Mouse (Mus musculus): ENCODE data around the gene Atxn10.
A peak's percentile ranks its signal among the peaks of the same experiment; 100 is the strongest.

Atxn10 gene

DNA sequence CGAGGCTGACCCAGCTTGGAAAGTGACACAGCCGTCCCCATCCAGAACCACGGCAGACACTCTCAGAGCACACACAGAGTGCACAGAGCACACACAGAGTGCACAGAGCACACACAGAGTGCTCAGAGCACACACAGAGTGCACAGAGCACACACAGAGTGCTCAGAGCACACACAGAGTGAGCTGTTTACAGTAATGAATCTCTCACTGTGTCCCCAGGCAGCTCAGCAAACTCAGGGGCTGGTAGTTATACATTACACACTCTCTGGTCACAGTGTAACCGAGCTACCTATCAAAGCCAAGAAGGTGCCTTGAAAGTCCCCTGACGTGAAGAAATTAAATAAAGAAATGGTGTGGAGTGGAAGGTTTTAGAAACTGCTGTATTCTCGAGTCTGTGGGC is 133.4 kb downstream of the Atxn10 start:
- DNase-seq (ENCODE audit: low read depth, low spot score): no peak

- no peak for DNase-seq (ENCODE audit: low read depth, low spot score)
Observed at GRCm38 (mm10) chr15:85474697-85475096, 138.7 kb downstream of the Atxn10 start.

DNA sequence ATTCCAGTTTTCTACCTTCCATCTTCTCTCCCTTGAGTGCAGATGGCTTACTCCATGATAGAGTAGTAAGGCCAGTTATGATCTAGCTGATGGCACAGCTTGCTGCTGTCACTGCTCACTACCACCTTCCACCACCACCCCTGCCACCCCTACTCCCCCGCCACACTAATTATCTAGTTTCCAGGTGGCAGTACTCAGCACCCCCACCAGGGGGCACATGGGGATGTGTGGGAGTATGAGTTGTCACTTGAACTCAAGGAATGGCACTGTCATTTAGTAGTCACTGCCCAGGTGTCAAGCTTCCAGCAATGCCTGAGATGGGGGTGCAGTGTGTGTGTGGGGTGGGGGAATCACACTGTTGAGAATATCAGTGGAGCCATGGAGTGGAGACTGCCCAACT is 141.5 kb downstream of the Atxn10 start:
- DNase-seq (ENCODE audit: low read depth, low spot score): no peak

DNA sequence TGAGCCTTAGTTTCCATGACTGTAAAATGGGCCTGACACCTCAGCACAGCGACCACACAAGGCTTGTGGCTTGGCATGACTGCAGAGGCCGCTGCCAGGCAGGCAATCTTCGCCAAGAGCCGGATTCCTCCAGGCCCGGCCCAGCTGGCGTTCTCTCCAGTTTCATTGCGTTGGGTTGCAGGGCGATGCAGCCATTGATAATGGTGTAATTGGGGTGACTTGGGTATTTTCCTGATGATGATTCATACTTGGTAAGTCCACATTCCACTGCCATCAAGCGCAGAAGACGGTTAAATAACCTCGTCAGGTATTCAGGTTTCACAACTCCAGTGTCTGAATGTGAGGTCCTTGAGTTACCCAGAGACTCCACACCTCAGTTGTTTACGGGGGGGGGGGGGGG is 143.3 kb downstream of the Atxn10 start:
- DNase-seq (ENCODE audit: low read depth, low spot score): no peak

DNA sequence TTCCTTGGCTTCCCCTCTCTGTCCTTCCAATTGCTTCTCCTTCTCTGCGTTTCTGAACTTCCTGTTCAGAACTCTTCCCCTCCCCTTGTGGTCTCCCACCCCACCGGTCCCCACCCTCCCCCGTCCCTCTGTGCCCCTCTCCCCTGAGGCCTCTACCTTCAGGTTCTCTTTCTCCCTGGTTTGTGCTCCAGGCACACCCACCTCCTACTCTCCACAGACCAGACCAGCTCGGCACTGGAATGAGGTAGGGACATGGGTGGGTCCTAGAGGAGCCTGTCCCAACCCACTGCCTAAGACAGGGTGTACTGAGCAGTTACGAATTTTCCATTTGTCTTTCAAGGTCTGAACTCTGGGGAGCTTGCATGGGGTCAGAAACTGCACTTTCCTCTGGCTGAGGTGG is 143.9 kb downstream of the Atxn10 start:
- no peak for DNase-seq (ENCODE audit: low read depth, low spot score)

DNA sequence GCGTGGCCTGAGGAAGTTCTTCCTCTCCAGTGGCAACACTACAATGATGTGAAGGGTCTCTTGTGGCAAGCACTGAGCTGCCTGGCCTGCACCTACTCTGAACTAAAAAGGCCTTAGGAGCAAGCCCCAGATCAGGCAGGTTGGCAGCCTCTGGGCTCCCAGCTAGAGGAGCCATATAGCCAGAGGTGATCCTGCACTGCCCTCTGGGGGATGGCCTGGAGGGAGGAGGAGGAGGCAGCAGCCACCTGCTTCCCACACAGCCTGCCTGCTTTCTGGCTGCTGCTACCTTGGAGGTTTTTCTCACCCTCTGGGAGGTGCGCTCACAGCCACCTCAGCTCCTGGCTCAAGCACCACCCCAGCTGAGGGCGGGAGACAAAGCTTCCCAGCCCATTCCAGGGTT is 144.6 kb downstream of the Atxn10 start:
- no peak for DNase-seq (ENCODE audit: low read depth, low spot score)

DNA sequence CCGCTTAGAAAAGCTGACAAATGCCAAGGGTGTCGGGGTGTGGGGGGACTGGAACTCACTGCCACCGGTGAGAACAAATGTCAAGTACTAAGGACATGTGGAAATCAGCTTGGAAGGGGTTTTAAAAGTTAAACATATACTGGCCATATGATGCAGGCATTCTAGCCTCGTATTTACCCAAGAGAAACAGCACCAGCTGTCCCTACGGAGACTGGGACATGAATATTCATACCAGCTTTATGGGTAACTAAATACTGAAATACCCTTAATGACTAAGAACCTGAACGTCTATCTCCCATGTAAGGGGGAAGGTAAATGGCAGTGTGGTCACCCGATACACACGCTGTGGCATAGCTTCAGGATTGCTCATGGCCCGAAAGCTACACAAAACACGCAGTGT is 152.9 kb downstream of the Atxn10 start:
- no peak for DNase-seq (ENCODE audit: low read depth, low spot score)

DNA sequence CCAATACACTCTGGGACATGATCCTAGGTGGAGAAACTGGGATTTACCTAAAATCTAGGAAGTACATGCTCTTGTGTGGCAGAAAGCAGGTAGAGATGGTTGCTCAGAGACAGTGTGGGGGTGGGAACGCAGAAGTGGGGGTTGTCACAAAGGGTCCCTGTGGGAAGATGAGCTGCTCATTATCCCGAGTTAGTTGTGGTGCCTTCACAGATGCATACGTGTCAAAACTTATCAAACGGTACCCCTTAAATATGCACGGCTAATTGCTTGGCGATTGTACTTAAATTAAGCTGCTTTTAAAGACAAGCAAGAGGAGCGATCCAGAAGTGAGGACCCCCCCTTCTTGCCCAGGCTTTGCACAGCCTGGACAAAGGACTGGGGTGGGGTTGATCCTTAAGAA is 153.7 kb downstream of the Atxn10 start:
- no peak for DNase-seq (ENCODE audit: low read depth, low spot score)

GRCm38 (mm10) chr15:85494163-85494621 is 158.1 kb downstream of the Atxn10 start:
- peak; percentile 64 for DNase-seq (ENCODE audit: low read depth, low spot score)

GRCm38 (mm10) chr15:85497548-85497947 is 161.5 kb downstream of the Atxn10 start:
- no peak for DNase-seq (ENCODE audit: low read depth, low spot score)

DNA sequence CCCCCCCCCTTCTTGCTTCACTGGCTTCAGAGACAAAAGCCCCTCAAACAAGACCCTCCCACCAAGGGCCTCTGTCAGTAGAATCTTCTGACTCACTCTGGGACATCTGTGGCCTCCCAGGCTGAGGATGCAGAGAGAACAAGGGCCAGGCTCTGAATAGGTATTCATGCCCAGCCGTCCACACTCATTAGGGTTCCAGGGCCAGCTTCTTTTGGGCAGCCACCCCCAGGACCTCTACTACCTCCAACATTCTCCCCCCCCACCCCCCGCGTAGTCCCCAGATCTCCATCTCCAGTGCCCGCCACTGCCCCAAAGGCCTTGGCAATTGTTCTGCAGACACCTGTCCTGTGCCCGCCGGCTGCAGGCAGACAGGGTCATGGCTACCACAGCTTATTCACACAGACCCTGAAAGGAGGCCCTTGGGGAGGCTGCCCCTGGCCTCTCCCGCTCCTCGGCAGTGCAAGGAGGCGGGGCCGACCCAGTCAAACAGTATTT is 162.0 kb downstream of the Atxn10 start:
- DNase-seq (ENCODE audit: low read depth, low spot score): no peak

GRCm38 (mm10) chr15:85500267-85500666 is 164.2 kb downstream of the Atxn10 start:
- no peak for DNase-seq (ENCODE audit: low read depth, low spot score)

DNA sequence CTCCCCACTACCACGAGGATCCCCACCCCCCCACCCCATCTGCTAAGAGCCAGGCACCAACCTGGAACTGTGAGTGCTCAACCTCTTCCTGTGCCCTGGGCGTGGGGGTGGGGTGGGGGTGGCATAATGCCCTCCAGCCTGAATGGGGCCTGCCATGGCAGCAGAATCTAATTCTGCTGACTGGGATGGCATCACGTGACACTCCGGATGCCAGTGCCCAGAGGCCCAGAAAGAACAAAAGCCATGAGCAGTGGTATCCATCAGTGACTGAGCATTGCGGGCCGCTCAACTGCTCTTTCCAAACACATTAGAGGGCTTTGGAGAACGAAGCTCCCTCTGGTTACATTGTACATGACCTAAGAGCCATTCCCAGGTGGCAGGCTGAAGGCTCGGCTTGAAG is 167.1 kb downstream of the Atxn10 start, which contains the start of gene 7530416G11Rik:
Gene 7530416G11Rik (minus strand): TSS at position 101 of the 400 bp plus-strand sequence.
- DNase-seq (ENCODE audit: low read depth, low spot score): no peak

- DNase-seq (ENCODE audit: low read depth, low spot score): no peak
Observed at GRCm38 (mm10) chr15:85505118-85505925, 169.3 kb downstream of the Atxn10 start.

- DNase-seq (ENCODE audit: low read depth, low spot score): no peak
Observed at GRCm38 (mm10) chr15:85506680-85507079, 170.6 kb downstream of the Atxn10 start.

- DNase-seq (ENCODE audit: low read depth, low spot score): no peak
Observed at GRCm38 (mm10) chr15:85507370-85508014, 171.4 kb downstream of the Atxn10 start.

Data from brain, embryonic 18.5 days (tissue).